Mouse (Mus musculus) G1E (cell line): ENCODE measurements around the gene Rpusd4.

Source experiments
- CTCF ChIP-seq: IDR thresholded peaks from 2 replicates; pipeline ENCODE4 v1.5.1; 2012; ENCODE audit warnings: low read depth, low read length, inconsistent platforms, mixed read lengths
- GATA2 ChIP-seq: IDR thresholded peaks from 2 replicates; pipeline ENCODE4 v1.6.1; 2012; ENCODE audit warnings: low read depth, low read length, inconsistent platforms, borderline replicate concordance
- POLR2AphosphoS5 ChIP-seq: IDR thresholded peaks from 2 replicates; pipeline ENCODE4 v1.6.1; 2012; ENCODE audit warnings: low read depth, low read length, inconsistent platforms; ENCODE audit not compliant: insufficient replicate concordance
- TAL1 ChIP-seq: conservative IDR thresholded peaks from 2 replicates; pipeline ENCODE4 v1.6.1; 2012; ENCODE audit warnings: low read depth, low read length, inconsistent platforms, mixed read lengths

GRCm38 (mm10) chr9:35284351-35284750, 16.7 kb downstream of the Rpusd4 start:
- TF ChIP-seq POLR2AphosphoS5 (no peak), CTCF (no peak), TAL1 (no peak), GATA2 (no peak)
